Mouse (Mus musculus): Measurements from ENCODE around the gene Gjd3.

Gene Gjd3

GRCm38 (mm10) chr11:98962421-98963095, 20.3 kb downstream of the Gjd3 start:
- DNase-seq (ENCODE audit: low spot score) = no peak

- DNase-seq (ENCODE audit: low spot score) = no peak
Measured at GRCm38 (mm10) chr11:98961766-98962165, 21.1 kb downstream of the Gjd3 start.

GRCm38 (mm10) chr11:98961051-98961592, 21.7 kb downstream of the Gjd3 start:
- DNase-seq (ENCODE audit: low spot score) = no peak

- DNase-seq (ENCODE audit: low spot score) = peak; percentile 79
Measured at GRCm38 (mm10) chr11:98960313-98960906, 22.4 kb downstream of the Gjd3 start.

GRCm38 (mm10) chr11:98959437-98960312, 23.1 kb downstream of the Gjd3 start:
- peak; percentile 75 for DNase-seq (ENCODE audit: low spot score)

- DNase-seq (ENCODE audit: low spot score) = no peak
Measured at GRCm38 (mm10) chr11:98956340-98956739, 26.5 kb downstream of the Gjd3 start.

GRCm38 (mm10) chr11:98955707-98956235, 27.0 kb downstream of the Gjd3 start:
- no peak for DNase-seq (ENCODE audit: low spot score)

- DNase-seq (ENCODE audit: low spot score) = no peak
Measured at GRCm38 (mm10) chr11:98954801-98955706, 27.8 kb downstream of the Gjd3 start.

GRCm38 (mm10) chr11:98954373-98954772, 28.4 kb downstream of the Gjd3 start:
- peak; percentile 75 for DNase-seq (ENCODE audit: low spot score)

GRCm38 (mm10) chr11:98953835-98954320, 28.9 kb downstream of the Gjd3 start:
- no peak for DNase-seq (ENCODE audit: low spot score)

- DNase-seq (ENCODE audit: low spot score) = no peak
Measured at GRCm38 (mm10) chr11:98953361-98953760, 29.5 kb downstream of the Gjd3 start.

GRCm38 (mm10) chr11:98952736-98953135, 30.1 kb downstream of the Gjd3 start:
- DNase-seq (ENCODE audit: low spot score) = no peak

- DNase-seq (ENCODE audit: low spot score) = no peak
Measured at GRCm38 (mm10) chr11:98952111-98952510, 30.7 kb downstream of the Gjd3 start.

- DNase-seq (ENCODE audit: low spot score) = no peak
Measured at GRCm38 (mm10) chr11:98951026-98951906, 31.6 kb downstream of the Gjd3 start.

GRCm38 (mm10) chr11:98950484-98950883, 32.3 kb downstream of the Gjd3 start:
- no peak for DNase-seq (ENCODE audit: low spot score)

GRCm38 (mm10) chr11:98949958-98950460, 32.8 kb downstream of the Gjd3 start:
- no peak for DNase-seq (ENCODE audit: low spot score)

- no peak for DNase-seq (ENCODE audit: low spot score)
Measured at GRCm38 (mm10) chr11:98949242-98949957, 33.4 kb downstream of the Gjd3 start.

- DNase-seq (ENCODE audit: low spot score) = no peak
Measured at GRCm38 (mm10) chr11:98947969-98948569, 34.7 kb downstream of the Gjd3 start.

- no peak for DNase-seq (ENCODE audit: low spot score)
Measured at GRCm38 (mm10) chr11:98945605-98945977, 37.2 kb downstream of the Gjd3 start.

Measured in urinary bladder, postnatal 25 days (tissue).